Mouse (Mus musculus): ENCODE results near the gene Zbed4.
"Not testable (repeated sequence)": the region's sequence is repeated elsewhere in the genome, so short reads cannot be mapped to it uniquely, and the experiment has no call there.

The Zbed4 gene

GRCm38 (mm10) chr15:88808121-88808520 is 56.7 kb downstream of the Zbed4 start:
- no peak for DNase-seq (ENCODE audit: extremely low spot score)

GRCm38 (mm10) chr15:88810369-88810768 is 58.9 kb downstream of the Zbed4 start:
- no peak for DNase-seq (ENCODE audit: extremely low spot score)

GRCm38 (mm10) chr15:88813262-88813661 is 61.8 kb downstream of the Zbed4 start:
- DNase-seq (ENCODE audit: extremely low spot score) = no peak

- DNase-seq (ENCODE audit: extremely low spot score) = not testable (repeated sequence)
Observed at GRCm38 (mm10) chr15:88813873-88814272, 62.4 kb downstream of the Zbed4 start.

GRCm38 (mm10) chr15:88814411-88815047 is 63.1 kb downstream of the Zbed4 start:
- no peak for DNase-seq (ENCODE audit: extremely low spot score)

- no peak for DNase-seq (ENCODE audit: extremely low spot score)
Observed at GRCm38 (mm10) chr15:88815196-88815700, 63.8 kb downstream of the Zbed4 start.

- peak; percentile 99 for DNase-seq (ENCODE audit: extremely low spot score)
Observed at GRCm38 (mm10) chr15:88819026-88819905, 67.8 kb downstream of the Zbed4 start, which contains the start of the genes Alg12 and Creld2. Gene Alg12, minus strand, starts transcription at chr15:88819318. Gene Creld2, plus strand, starts transcription at chr15:88819646.

- no peak for DNase-seq (ENCODE audit: extremely low spot score)
Observed at GRCm38 (mm10) chr15:88819906-88820303, 68.4 kb downstream of the Zbed4 start.

GRCm38 (mm10) chr15:88821403-88821802 is 69.9 kb downstream of the Zbed4 start:
- DNase-seq (ENCODE audit: extremely low spot score) = no peak

- no peak for DNase-seq (ENCODE audit: extremely low spot score)
Observed at GRCm38 (mm10) chr15:88822513-88822912, 71.1 kb downstream of the Zbed4 start.

- no peak for DNase-seq (ENCODE audit: extremely low spot score)
Observed at GRCm38 (mm10) chr15:88823376-88823775, 71.9 kb downstream of the Zbed4 start.

GRCm38 (mm10) chr15:88827466-88827865 is 76.0 kb downstream of the Zbed4 start:
- no peak for DNase-seq (ENCODE audit: extremely low spot score)

GRCm38 (mm10) chr15:88827991-88828799 is 76.7 kb downstream of the Zbed4 start:
- peak; percentile 72 for DNase-seq (ENCODE audit: extremely low spot score)

GRCm38 (mm10) chr15:88828800-88829705 is 77.6 kb downstream of the Zbed4 start:
- peak; percentile 83 for DNase-seq (ENCODE audit: extremely low spot score)

GRCm38 (mm10) chr15:88829791-88830440 is 78.5 kb downstream of the Zbed4 start:
- DNase-seq (ENCODE audit: extremely low spot score) = no peak

- no peak for DNase-seq (ENCODE audit: extremely low spot score)
Observed at GRCm38 (mm10) chr15:88830696-88831095, 79.2 kb downstream of the Zbed4 start.

GRCm38 (mm10) chr15:88831482-88831881 is 80.0 kb downstream of the Zbed4 start:
- DNase-seq (ENCODE audit: extremely low spot score) = no peak

- DNase-seq (ENCODE audit: extremely low spot score) = no peak
Observed at GRCm38 (mm10) chr15:88832536-88832935, 81.1 kb downstream of the Zbed4 start.

Measured in embryo, embryonic 9.5 days (tissue).